Mouse (Mus musculus) olfactory bulb, adult 2 months (tissue): ENCODE results near the gene Phldb3.

Experiments
- CTCF ChIP-seq: fragments of 200-500 bp; IDR thresholded peaks from 2 replicates; pipeline ENCODE4 v1.5.1; 2012; ENCODE audit warnings: low read depth, mild to moderate bottlenecking, low read length, moderate library complexity; ENCODE audit not compliant: insufficient read depth
- POLR2A ChIP-seq: fragments of 200-500 bp; IDR thresholded peaks from 2 replicates; pipeline ENCODE4 v1.6.1; 2012; ENCODE audit warnings: mild to moderate bottlenecking, low read depth, low read length, moderate library complexity; ENCODE audit not compliant: insufficient read depth

DNA sequence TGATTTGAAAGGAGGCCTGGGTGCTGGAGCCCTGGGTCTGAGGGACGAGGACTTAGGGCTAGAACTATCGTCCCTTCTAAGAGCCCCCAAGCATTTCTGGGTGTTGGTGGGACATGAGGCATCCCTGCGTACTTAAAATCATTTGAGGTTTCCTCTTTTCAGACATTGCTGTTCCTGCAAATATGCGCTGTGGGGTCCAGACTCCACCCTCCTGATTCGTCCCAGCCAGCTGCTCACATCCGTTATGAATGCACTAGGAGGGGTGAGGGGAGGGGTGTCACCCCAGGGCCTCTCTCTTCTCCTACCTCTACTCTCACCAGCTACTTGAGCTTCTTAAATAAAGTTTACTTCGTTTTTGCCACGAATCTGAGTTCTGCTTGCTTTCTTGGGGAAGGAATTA is 2.0 kb upstream of the Phldb3 start:
- TF ChIP-seq CTCF (no peak), POLR2A (no peak)
